Mouse (Mus musculus): Measurements from ENCODE around the gene Purb. TPM values are rescaled to one million over a fixed set of nuclear protein-coding genes. Genes with fewer than 3 reads are reported as not detected.

Purb gene
- polyA plus RNA-seq, 1 experiment from 2014 or later = 17.9 TPM

GRCm38 (mm10) chr11:6489257-6489656 lies 13.5 kb upstream of the Purb start:
- Histone ChIP-seq H3K4me2 (replicated peaks; ENCODE audit: low read depth, low read length) (no peak overlapping the region), H3K9ac (ENCODE audit: low read depth, low read length) (no peak overlapping the region), H3K27me3 (ENCODE audit: control insufficient read depth, insufficient read depth, low read length) (no peaks in the 10 kb centered on the region), H3K36me3 (ENCODE audit: control insufficient read depth, insufficient read depth, low read length) (no peaks in the 10 kb centered on the region), H3K4me1 (replicated peaks; ENCODE audit: control insufficient read depth, insufficient read depth, low read length) (no peaks in the 10 kb centered on the region), H3K9me3 (ENCODE audit: control insufficient read depth, low read length) (no peaks in the 10 kb centered on the region), H3K27ac (ENCODE audit: low read depth, low read length) (no peak overlapping the region), H3K4me3 (ENCODE audit: low read depth, low read length) (no peak overlapping the region)
- no peak for DNase-seq (ENCODE audit: low spot score)
- no peak for ATAC-seq (ENCODE audit: low FRiP score)
- WGBS = 78% methylated on average over 7 of the region's 7 CpGs

GRCm38 (mm10) chr11:6488041-6488684 lies 12.4 kb upstream of the Purb start:
- H3K27ac ChIP-seq (ENCODE audit: low read depth, low read length) = no peak overlapping the region
- H3K9me3 ChIP-seq (ENCODE audit: control insufficient read depth, low read length) = no peaks in the 10 kb centered on the region
- no peak overlapping the region for H3K4me3 ChIP-seq (ENCODE audit: low read depth, low read length)
- no peaks in the 10 kb centered on the region for H3K27me3 ChIP-seq (ENCODE audit: control insufficient read depth, insufficient read depth, low read length)
- DNase-seq (ENCODE audit: low spot score) (no peak), ATAC-seq (ENCODE audit: low FRiP score) (no peak)
- H3K4me1 ChIP-seq (replicated peaks; ENCODE audit: control insufficient read depth, insufficient read depth, low read length) = no peaks in the 10 kb centered on the region
- 96% methylated on average over 5 of the region's 5 CpGs for WGBS
- no peak overlapping the region for H3K4me2 ChIP-seq (replicated peaks; ENCODE audit: low read depth, low read length)
- no peak overlapping the region for H3K9ac ChIP-seq (ENCODE audit: low read depth, low read length)
- no peaks in the 10 kb centered on the region for H3K36me3 ChIP-seq (ENCODE audit: control insufficient read depth, insufficient read depth, low read length)

GRCm38 (mm10) chr11:6487496-6487895 lies 11.8 kb upstream of the Purb start:
- no peak for ATAC-seq (ENCODE audit: low FRiP score)
- Histone ChIP-seq H3K27ac (ENCODE audit: low read depth, low read length) (no peak overlapping the region), H3K4me1 (replicated peaks; ENCODE audit: control insufficient read depth, insufficient read depth, low read length) (no peaks in the 10 kb centered on the region), H3K36me3 (ENCODE audit: control insufficient read depth, insufficient read depth, low read length) (no peaks in the 10 kb centered on the region), H3K27me3 (ENCODE audit: control insufficient read depth, insufficient read depth, low read length) (no peaks in the 10 kb centered on the region), H3K4me3 (ENCODE audit: low read depth, low read length) (no peak overlapping the region), H3K4me2 (replicated peaks; ENCODE audit: low read depth, low read length) (no peak overlapping the region), H3K9me3 (ENCODE audit: control insufficient read depth, low read length) (no peaks in the 10 kb centered on the region), H3K9ac (ENCODE audit: low read depth, low read length) (no peak overlapping the region)
- no peak for DNase-seq (ENCODE audit: low spot score)
- WGBS = 68% methylated on average over 7 of the region's 7 CpGs

GRCm38 (mm10) chr11:6486916-6487315 lies 11.2 kb upstream of the Purb start:
- 69% methylated on average over 6 of the region's 6 CpGs for WGBS
- no peak for ATAC-seq (ENCODE audit: low FRiP score)

GRCm38 (mm10) chr11:6484244-6484959 lies 8.7 kb upstream of the Purb start:
- DNase-seq (ENCODE audit: low spot score) (no peak), ATAC-seq (ENCODE audit: low FRiP score) (no peak)
- 59% methylated on average over 3 of the region's 3 CpGs for WGBS

More at GRCm38 (mm10) chr11:6486916-6487315, 11.2 kb upstream of the Purb start:
- Histone ChIP-seq H3K27ac (ENCODE audit: low read depth, low read length) (no peak overlapping the region), H3K4me1 (replicated peaks; ENCODE audit: control insufficient read depth, insufficient read depth, low read length) (no peaks in the 10 kb centered on the region), H3K36me3 (ENCODE audit: control insufficient read depth, insufficient read depth, low read length) (no peaks in the 10 kb centered on the region), H3K9me3 (ENCODE audit: control insufficient read depth, low read length) (no peaks in the 10 kb centered on the region), H3K4me3 (ENCODE audit: low read depth, low read length) (no peak overlapping the region), H3K4me2 (replicated peaks; ENCODE audit: low read depth, low read length) (no peak overlapping the region), H3K27me3 (ENCODE audit: control insufficient read depth, insufficient read depth, low read length) (no peaks in the 10 kb centered on the region), H3K9ac (ENCODE audit: low read depth, low read length) (no peak overlapping the region)
- no peak for DNase-seq (ENCODE audit: low spot score)

GRCm38 (mm10) chr11:6483103-6483502 lies 7.4 kb upstream of the Purb start:
- Histone ChIP-seq H3K4me3 (ENCODE audit: low read depth, low read length) (no peak overlapping the region), H3K9me3 (ENCODE audit: control insufficient read depth, low read length) (no peaks in the 10 kb centered on the region), H3K27ac (ENCODE audit: low read depth, low read length) (no peak overlapping the region), H3K9ac (ENCODE audit: low read depth, low read length) (no peak overlapping the region), H3K27me3 (ENCODE audit: control insufficient read depth, insufficient read depth, low read length) (no peaks in the 10 kb centered on the region), H3K36me3 (ENCODE audit: control insufficient read depth, insufficient read depth, low read length) (no peaks in the 10 kb centered on the region), H3K4me2 (replicated peaks; ENCODE audit: low read depth, low read length) (no peak overlapping the region), H3K4me1 (replicated peaks; ENCODE audit: control insufficient read depth, insufficient read depth, low read length) (no peaks in the 10 kb centered on the region)
- DNase-seq (ENCODE audit: low spot score) (no peak), ATAC-seq (ENCODE audit: low FRiP score) (no peak)
- WGBS = 81% methylated on average over 2 of the region's 2 CpGs

More at GRCm38 (mm10) chr11:6484244-6484959, 8.7 kb upstream of the Purb start:
- Histone ChIP-seq H3K27ac (ENCODE audit: low read depth, low read length) (no peak overlapping the region), H3K27me3 (ENCODE audit: control insufficient read depth, insufficient read depth, low read length) (no peaks in the 10 kb centered on the region), H3K4me3 (ENCODE audit: low read depth, low read length) (no peak overlapping the region), H3K4me2 (replicated peaks; ENCODE audit: low read depth, low read length) (no peak overlapping the region), H3K36me3 (ENCODE audit: control insufficient read depth, insufficient read depth, low read length) (no peaks in the 10 kb centered on the region), H3K9ac (ENCODE audit: low read depth, low read length) (no peak overlapping the region), H3K4me1 (replicated peaks; ENCODE audit: control insufficient read depth, insufficient read depth, low read length) (no peaks in the 10 kb centered on the region), H3K9me3 (ENCODE audit: control insufficient read depth, low read length) (no peaks in the 10 kb centered on the region)

- Histone ChIP-seq H3K9ac (ENCODE audit: low read depth, low read length) (no peak overlapping the region), H3K36me3 (ENCODE audit: control insufficient read depth, insufficient read depth, low read length) (no peaks in the 10 kb centered on the region), H3K4me3 (ENCODE audit: low read depth, low read length) (no peak overlapping the region), H3K4me1 (replicated peaks; ENCODE audit: control insufficient read depth, insufficient read depth, low read length) (no peaks in the 10 kb centered on the region), H3K4me2 (replicated peaks; ENCODE audit: low read depth, low read length) (no peak overlapping the region), H3K27me3 (ENCODE audit: control insufficient read depth, insufficient read depth, low read length) (no peaks in the 10 kb centered on the region), H3K27ac (ENCODE audit: low read depth, low read length) (no peak overlapping the region), H3K9me3 (ENCODE audit: control insufficient read depth, low read length) (no peaks in the 10 kb centered on the region)
- DNase-seq (ENCODE audit: low spot score) (no peak), ATAC-seq (ENCODE audit: low FRiP score) (no peak)
- 82% methylated on average over 6 of the region's 6 CpGs for WGBS
Measured at GRCm38 (mm10) chr11:6481669-6482185, 6.0 kb upstream of the Purb start.

- Histone ChIP-seq H3K27ac (ENCODE audit: low read depth, low read length) (no peak overlapping the region), H3K4me2 (replicated peaks; ENCODE audit: low read depth, low read length) (no peak overlapping the region), H3K4me1 (replicated peaks; ENCODE audit: control insufficient read depth, insufficient read depth, low read length) (no peaks in the 10 kb centered on the region), H3K4me3 (ENCODE audit: low read depth, low read length) (no peak overlapping the region), H3K9ac (ENCODE audit: low read depth, low read length) (no peak overlapping the region), H3K27me3 (ENCODE audit: control insufficient read depth, insufficient read depth, low read length) (no peaks in the 10 kb centered on the region), H3K9me3 (ENCODE audit: control insufficient read depth, low read length) (no peaks in the 10 kb centered on the region), H3K36me3 (ENCODE audit: control insufficient read depth, insufficient read depth, low read length) (no peaks in the 10 kb centered on the region)
- no peak for DNase-seq (ENCODE audit: low spot score)
- no peak for ATAC-seq (ENCODE audit: low FRiP score)
- WGBS = 83% methylated on average over 13 of the region's 13 CpGs
Measured at GRCm38 (mm10) chr11:6480681-6481405, 5.1 kb upstream of the Purb start.
